31 mouse cellular contexts compared by ENCODE assay signal in the genomic region with DNA sequence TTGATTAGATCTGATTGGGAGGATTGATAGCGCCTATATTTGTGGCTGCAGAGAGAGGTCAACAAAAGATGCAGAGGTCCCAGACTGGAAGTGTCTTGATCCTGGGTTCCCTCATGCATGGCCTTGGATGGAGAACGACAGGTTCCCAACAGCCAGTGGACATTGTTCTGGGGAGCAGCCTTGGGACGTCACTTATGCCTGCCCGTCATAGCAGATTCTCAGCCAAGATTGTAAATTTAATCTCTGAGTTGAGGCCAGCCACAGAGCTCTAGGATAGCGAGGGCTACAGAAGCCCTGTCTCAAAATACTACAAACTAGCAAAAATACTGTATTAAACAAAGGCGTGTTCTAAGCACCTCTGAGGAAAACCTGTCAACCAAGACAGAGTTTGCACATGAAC. TPM values are rescaled to one million over a fixed set of nuclear protein-coding genes. Genes with fewer than 3 reads are reported as not detected.
"Had no signal": no experiment of that assay in that cellular context is flagged by ENCODE, and none has a peak within 500 bp of the region (broad histone marks: within the 10 kb centered on the region; RNA-seq: fewer than 3 reads in every experiment).

No protein-coding gene starts in this region.

- H3K4me1 ChIP-seq: kidney, embryonic 15.5 days; limb, embryonic 12.5 days; liver, embryonic 12.5 days; liver, embryonic 15.5 days; lung, embryonic 15.5 days; stomach, embryonic 15.5 days had no signal

- H3K27me3 ChIP-seq: kidney, embryonic 15.5 days; limb, embryonic 12.5 days; liver, embryonic 15.5 days; lung, embryonic 15.5 days; stomach, embryonic 15.5 days had no signal

- ATAC-seq: liver, embryonic 12.5 days had no signal

- H3K9ac ChIP-seq: kidney, embryonic 15.5 days; limb, embryonic 12.5 days; liver, embryonic 12.5 days; liver, embryonic 15.5 days; lung, embryonic 15.5 days; stomach, embryonic 15.5 days had no signal

- H3K9me3 ChIP-seq: kidney, embryonic 15.5 days; limb, embryonic 12.5 days; liver, embryonic 12.5 days; liver, embryonic 15.5 days; lung, embryonic 15.5 days; stomach, embryonic 15.5 days had no signal

- H3K4me3 ChIP-seq: kidney, embryonic 15.5 days; left cerebral cortex, adult 2 months; limb, embryonic 12.5 days; liver, embryonic 12.5 days; liver, embryonic 15.5 days; lung, embryonic 15.5 days; stomach, embryonic 15.5 days had no signal

- H3K4me2 ChIP-seq: kidney, embryonic 15.5 days; limb, embryonic 12.5 days; liver, embryonic 12.5 days; liver, embryonic 15.5 days; lung, embryonic 15.5 days; midbrain, embryonic 11.5 days; stomach, embryonic 15.5 days had no signal

- DNase-seq: kidney, adult 8-10 months; kidney, postnatal 10 days; kidney, postnatal 36 days; layer of hippocampus, postnatal 36 days; liver; lung, adult 18-20 months; lung, postnatal 10 days; midbrain, embryonic 14.5 days; right cerebral cortex, adult 18-20 months; right cerebral cortex, postnatal 14 days; right cerebral cortex, postnatal 4 days; spleen, adult 18-20 months; thymus, adult 2 months; thymus, postnatal 14 days; thymus, postnatal 4 days had no signal

- H3K36me3 ChIP-seq: kidney, embryonic 15.5 days; limb, embryonic 12.5 days; liver, embryonic 12.5 days; liver, embryonic 15.5 days; lung, embryonic 15.5 days; stomach, embryonic 15.5 days had no signal

- H3K27ac ChIP-seq: kidney, embryonic 15.5 days; left cerebral cortex, adult 2 months; limb, embryonic 12.5 days; liver, embryonic 12.5 days; liver, embryonic 15.5 days; lung, embryonic 15.5 days; stomach, embryonic 15.5 days had no signal

RNA-seq across cellular contexts. Expression of a gene that starts 18.3 kb away (rescaled TPM):
- total RNA-seq: layer of hippocampus, adult 8-10 months; megakaryocyte-erythroid progenitor cell, adult 5-6 weeks; midbrain, postnatal 0 days had no signal
- polyA plus RNA-seq: limb, embryonic 12.5 days; liver, embryonic 12.5 days; liver, embryonic 15.5 days; midbrain, embryonic 11.5 days; midbrain, embryonic 14.5 days; neural tube, embryonic 11.5 days; neural tube, embryonic 14.5 days; thymus, adult 2 months had no signal

RNA-seq across cellular contexts. Expression of a gene that starts 22.6 kb away (rescaled TPM):
- total RNA-seq: layer of hippocampus, adult 8-10 months; layer of hippocampus, postnatal 10 days; layer of hippocampus, postnatal 36 days; left cerebral cortex, adult 2 months; megakaryocyte-erythroid progenitor cell, adult 5-6 weeks; midbrain, postnatal 0 days had no signal
- polyA plus RNA-seq: kidney, embryonic 15.5 days; limb, embryonic 12.5 days; liver, embryonic 12.5 days; liver, embryonic 15.5 days; lung, embryonic 15.5 days; midbrain, embryonic 11.5 days; midbrain, embryonic 14.5 days; midbrain, postnatal 0 days; neural tube, embryonic 11.5 days; neural tube, embryonic 14.5 days; stomach, embryonic 15.5 days had no signal

RNA-seq across cellular contexts. Expression of a gene that starts 55.6 kb away (rescaled TPM):
- total RNA-seq: layer of hippocampus, adult 8-10 months; layer of hippocampus, postnatal 10 days; layer of hippocampus, postnatal 36 days; left cerebral cortex, adult 2 months; left cerebral cortex, postnatal 10 days; left cerebral cortex, postnatal 36 days; megakaryocyte-erythroid progenitor cell, adult 5-6 weeks had no signal
- polyA plus RNA-seq: liver, embryonic 12.5 days; liver, embryonic 15.5 days; midbrain, embryonic 11.5 days; midbrain, embryonic 14.5 days; midbrain, postnatal 0 days; neural tube, embryonic 11.5 days; neural tube, embryonic 14.5 days; thymus, adult 2 months had no signal
